Mouse (Mus musculus) urinary bladder, postnatal 4 days (tissue): ENCODE measurements at regions not wholly inside any gene's neighbourhood (a gene's known extent, or its start where the extent isn't known, plus 50 kb on each side); places are given as distances from the start of the nearest gene placed in this dataset.

Source experiments
- DNase-seq, 2 experiments: peaks; one replicate each; pipeline ENCODE4 v3.0.0; 2021 to 2022; ENCODE audit warnings: low spot score in 2 of 2

DNA sequence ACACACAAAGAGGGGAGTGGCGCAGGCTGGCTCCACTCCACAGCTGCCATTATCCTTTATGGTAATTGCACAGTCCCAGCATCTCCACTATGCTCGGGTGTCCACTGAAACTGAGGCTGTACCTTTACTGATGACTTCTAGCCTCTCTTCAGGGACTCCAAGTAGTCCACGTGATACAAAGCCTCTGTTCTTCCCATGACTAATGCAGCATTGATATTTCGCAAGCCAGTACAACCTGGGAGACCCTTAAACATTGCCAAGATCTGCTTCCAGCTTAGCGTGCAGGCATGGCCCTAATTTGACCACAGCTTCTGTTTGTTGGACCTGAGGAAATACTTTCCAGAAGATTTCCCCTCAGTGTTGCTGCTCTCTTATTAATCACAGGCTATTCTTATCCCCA lies 215.8 kb downstream of the Galc start:
- no peak for DNase-seq

DNA sequence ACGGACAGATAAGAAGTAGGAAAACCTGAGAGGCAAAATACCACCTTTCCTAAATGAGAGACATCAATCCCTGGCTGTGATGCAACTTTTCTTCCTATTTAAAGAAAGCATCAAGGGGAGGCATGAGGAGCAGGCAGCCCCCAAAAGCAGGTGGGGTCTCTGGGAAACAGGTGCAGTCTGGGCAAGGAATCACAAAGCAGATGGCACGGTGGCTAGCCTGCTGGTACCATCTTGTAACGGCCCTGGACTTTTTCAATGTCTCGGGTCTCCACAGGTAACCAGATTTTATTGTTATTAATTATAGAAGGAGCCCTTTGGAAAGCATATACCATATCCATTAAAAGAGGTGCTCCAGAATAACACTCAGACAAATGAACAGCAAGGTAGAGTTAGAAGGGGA lies 219.6 kb downstream of the Galc start:
- DNase-seq = no peak

DNA sequence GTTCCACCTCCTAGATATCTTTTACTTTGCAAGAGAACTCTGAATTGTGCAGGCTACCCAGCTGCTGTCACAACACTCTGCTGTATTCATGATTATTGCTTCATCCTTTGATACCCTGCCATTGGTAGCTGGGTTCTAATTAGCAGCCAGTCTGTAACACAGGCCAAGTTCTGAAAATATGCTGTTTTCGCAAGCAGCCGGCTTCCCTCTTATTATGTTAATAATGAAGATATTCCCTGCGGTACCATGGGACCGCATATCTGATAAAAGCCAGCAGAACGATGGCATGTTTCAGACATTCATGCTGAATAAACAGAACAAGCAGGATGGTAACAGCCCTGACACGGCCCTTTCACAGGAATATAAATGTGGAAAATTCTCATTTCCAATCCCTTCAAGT lies 235.6 kb downstream of the Galc start:
- DNase-seq = no peak

DNA sequence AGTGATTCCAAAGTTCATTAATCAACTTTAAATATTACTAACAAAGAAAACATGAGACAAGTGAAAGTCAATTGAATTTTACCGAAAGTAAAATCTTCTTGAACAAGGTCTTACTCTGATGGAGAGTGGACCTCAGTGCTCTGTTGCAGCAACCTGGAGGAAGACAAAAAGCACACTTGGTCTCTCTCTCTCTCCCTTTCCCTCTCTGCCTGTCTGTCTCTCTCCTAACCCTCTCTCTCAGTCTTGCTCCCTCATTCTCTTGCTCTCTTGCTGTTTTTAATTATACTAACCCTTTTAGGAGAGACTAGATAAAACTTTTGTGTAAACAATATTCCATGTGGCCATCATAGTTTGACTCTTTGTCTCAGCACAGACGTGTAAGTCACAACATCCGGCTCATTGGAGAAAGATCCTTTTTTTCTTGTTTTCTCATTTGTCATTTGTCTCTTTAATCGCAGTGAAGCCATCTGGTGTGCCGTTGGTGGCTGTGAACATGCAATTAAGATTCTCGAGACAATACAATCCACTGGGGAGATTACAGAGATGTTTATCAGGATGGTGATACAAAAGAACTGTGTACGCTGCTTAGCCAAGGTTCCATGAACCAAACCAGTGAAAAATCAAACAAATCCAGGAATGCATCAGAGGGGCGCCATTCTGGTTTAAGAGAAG lies 244.5 kb downstream of the Galc start:
- no peak for DNase-seq

DNA sequence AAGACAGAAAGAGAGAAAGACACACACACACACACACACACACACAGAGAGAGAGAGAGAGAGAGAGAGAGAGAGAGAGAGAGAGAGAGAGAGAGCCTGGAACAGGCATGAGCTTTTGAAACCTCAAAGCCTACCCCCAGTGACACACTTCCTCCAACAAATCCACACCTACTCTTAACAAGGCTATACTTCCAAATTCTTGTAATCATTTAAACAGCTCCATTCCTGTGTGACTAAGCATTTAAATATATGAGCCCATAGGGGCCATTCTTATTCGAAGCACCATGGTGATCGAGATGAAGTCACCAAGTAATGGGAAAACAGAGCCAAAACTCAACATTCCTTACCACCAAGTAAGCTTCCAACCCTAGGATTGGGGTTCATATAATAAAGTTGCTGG lies 250.1 kb downstream of the Galc start:
- no peak for DNase-seq

DNA sequence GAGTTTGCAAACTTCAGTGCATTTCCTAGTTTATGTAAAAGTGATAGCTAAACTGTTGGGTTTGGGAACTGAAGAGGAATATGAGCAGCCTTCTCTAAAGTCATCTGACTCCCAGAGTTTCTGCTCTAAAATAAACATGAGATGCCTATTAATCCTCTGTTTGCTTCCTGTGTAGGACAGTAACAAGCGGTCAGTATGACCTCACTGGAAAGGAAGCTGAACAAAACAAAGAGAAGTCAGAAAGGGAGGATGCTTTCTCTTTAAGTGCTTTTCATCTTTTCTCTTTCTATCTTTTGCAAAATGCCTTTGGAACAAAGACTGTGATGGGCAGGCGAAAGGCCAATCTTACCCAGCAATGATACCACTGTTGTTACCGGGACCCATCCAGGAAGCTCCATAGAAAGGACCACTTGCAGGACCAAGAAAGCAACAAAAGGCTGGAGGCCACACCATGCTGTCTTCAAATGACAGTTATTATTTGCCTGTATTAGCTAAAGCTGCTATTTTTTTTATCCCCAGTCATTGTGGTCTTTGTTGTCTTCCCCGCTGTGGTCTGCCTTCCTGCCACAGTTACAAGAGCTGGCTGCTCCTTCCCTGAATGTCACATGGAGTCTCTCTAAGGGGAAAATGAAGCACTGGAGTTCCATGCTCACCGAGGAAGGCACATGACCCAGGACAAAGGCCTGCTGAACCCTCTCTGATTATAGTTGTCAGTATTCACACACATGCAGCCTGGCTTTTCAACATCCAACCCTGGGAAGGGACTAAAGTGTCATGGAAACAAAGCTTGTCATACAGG lies 253.4 kb downstream of the Galc start:
- DNase-seq = no peak

DNA sequence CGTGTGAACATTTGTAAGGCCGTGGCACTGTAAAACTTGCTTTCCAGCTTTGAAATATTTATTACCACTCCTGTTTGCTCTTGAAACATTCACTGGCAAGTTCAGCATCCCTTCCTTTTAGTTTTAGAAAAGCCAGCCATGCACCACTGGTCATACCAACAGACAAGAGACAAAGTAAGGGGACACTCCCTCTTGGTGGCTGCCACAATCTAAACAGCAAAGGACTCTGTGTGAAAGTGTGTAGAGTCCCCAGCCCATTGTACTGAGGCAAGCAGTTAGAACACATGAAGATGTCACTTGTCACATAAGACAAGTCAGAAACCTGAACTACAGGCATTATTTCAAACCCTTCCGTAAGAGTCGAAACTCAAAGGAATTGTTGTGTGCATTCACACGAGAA lies 257.0 kb downstream of the Galc start:
- no peak for DNase-seq

DNA sequence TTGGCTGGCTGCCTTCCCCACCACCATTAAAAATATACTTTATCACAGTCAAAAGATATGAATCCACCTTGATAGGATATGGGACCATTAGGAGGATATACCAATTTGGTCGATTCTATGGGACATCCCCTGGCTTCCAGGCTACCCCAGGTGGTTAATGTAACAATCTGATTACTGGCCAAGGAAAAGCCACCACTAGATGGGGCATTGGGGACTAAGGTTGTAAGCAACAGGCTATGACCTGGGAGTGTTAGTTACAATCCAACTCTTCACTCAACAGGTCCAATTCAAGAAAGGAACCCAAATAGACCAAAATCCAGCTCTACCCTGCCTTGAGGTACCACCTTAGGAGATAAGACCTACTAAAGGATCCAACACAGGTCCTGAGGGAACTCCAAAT lies 264.4 kb downstream of the Galc start:
- DNase-seq = no peak

DNA sequence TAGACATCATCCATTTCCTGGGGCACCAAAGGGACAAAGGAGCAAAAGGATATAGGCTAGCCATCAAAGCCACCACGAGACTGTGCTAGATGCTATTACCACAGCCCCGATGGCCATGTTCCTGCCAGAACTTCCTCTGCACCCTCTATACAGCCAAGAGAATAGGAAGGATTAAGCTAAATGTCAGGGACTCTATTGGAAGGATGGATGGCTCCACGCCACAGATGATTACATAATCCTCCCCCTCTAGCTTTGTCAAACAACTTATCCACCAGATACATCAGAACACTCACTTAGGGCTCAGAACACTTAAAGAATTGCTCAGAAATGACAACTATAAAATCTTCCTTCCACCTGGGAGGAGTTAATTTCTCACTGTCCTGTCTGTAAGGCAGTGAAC lies 265.3 kb downstream of the Galc start:
- DNase-seq = no peak

DNA sequence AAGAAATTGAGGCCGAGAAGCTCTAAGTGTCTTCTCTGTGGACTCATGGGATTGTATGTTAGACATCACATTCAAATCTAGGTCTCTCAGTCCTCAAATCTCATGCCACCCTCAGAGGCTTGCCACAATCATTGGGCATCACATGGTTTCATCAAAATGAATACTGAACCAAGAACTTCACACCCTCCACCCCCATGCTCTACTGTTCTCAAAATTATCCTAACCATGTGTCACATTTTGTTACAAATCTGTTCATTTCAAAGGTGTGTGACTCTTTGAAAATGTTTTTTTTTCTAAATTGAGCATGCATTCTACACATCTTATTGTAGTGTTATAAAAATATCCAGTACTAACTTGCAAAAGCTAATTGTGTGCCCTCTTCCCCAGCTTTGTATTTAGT lies 275.9 kb downstream of the Galc start:
- DNase-seq = no peak

DNA sequence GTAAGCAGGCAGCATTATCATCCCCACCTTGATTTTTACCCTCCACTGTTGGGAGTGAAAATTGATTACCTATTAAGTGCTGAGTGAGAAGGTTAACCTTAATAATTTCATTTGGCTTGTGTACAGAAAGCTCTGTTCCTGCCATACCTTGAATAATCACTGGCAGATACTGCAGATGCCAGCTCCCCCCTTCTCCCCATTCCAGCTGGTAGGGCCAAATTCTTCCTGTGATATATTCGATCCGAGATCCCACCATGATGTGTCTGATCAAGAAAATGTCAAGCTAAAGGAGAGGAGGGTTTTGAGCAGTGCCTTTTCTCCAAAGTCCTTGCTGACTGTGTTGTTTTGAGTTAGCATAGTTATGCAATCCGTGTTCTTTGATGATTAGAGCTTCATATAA lies 280.6 kb downstream of the Galc start:
- no peak for DNase-seq

DNA sequence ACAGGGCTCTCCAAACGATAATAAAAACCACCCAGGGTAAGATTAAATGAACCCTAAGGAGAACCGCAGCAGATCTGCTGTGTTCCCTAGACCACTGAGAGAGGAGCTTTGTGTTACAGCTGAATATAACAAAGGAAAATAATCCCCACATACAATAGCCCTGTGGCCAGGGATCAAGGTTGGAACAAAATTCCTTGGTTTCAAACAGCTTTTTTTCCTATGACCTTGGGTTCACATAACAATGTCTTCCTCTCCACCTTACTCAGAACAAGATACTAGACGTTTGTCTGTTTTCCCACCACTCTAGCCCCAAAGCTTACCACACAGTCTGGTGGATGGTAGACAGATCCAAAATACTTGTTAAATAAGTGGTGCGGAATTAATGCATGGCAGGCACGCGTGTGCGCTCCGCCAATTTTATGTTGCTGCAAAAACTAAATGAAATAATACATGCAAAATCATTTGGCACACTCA lies 281.0 kb downstream of the Galc start:
- DNase-seq = no peak

DNA sequence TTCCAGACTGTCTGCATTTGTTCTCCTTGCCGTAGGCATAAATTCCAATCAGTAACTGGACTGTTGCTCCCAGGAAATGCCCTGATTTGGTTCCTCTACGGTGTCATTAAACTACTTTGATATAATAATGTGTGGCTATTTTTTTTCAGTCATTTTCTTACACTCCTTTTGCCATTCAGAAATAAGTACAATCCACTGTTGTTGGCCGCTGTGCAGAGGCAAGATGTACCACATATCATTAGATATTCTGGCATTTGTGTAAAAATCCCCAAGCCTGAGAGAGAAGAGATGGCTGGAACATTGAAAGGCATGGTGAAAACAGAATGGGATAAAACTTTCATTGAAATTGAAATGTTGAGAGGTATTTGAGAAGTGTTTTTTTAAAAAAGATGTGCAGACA lies 281.6 kb downstream of the Galc start:
- no peak for DNase-seq

DNA sequence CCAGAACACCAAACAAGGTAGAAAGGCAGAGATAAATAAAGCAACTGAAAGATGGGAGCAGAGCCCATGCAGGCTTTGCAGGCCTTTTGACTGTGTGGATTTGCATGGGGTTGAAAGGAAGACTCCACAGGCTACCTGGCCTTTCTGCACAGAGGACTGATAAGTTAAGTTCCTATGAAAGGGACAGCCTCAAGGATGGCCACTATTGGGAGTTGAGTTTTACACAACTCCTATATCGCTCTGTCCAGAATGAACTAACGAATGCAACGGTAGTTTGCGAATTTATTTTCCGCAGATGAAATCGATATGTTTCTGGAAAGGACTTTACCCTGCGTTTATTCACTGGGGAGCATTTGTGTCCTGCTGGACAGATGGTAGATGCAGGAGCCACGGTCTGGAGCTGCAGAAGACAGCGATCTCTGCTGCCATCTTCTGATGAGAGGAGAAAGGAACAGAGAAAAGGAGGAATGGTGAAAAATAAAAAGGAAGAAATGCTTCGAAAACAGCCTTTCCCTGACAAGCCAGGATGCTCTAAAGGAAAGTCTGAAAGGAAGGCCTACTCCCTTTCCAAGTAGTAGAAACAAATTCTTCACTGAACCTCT lies 285.2 kb downstream of the Galc start:
- no peak for DNase-seq

DNA sequence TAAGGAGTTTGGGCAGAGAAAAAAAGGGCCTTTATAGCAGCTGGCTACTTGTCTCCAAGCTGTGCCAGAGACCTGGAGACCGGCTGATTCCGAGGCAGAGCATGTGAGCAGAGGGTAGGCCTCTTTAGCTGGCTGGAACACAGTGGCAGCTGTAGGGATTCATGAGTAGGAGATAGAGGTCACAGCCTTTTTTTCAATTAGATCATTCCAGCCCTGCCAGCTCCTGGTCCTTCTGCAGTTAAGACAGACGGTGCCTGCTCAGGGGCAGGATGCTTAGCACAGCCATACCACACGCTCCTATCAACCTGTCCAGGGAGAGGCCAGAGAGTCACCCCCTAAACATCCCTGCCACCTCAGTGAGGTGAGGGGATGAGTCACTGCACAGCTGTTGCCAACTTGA lies 302.1 kb downstream of the Galc start:
- DNase-seq = no peak

DNA sequence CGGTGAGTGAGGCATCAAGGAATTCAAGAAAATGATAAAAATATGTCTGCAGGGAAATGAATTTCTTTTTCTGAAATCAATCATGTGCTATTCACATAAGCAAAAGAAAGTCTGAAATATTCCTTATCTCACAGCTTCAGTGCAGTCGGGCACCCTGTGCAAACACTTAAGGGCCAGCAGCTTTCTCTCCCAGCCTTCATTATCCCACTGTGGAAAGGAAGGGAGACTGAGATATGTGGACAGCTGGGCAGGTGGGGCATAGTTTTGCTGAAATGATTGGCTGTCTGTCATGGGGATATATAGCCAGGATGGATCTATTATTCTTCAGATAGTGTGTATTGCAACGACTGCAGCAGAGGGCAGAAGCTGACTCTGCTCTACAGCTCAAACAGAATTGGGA lies 305.9 kb downstream of the Galc start:
- DNase-seq = no peak

DNA sequence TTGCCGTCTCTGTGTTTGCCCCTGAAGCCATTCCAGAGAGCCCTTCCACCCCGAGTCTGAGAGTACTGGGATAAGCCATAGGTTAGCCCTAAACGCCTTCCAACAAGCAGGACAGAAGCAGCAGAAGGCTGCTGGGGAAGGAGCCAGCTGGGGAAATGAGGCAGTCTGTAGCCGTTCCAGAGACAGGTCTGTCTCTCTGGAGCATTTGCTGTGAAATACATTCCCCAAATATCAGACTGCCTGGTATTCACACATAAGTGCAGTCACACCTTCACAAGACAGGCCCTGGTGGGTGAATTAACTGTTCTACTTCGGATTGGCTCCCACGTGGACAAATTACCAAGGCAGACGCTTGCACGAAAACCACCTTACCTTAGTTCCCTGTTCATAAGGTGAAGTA lies 307.1 kb downstream of the Galc start:
- DNase-seq = no peak

DNA sequence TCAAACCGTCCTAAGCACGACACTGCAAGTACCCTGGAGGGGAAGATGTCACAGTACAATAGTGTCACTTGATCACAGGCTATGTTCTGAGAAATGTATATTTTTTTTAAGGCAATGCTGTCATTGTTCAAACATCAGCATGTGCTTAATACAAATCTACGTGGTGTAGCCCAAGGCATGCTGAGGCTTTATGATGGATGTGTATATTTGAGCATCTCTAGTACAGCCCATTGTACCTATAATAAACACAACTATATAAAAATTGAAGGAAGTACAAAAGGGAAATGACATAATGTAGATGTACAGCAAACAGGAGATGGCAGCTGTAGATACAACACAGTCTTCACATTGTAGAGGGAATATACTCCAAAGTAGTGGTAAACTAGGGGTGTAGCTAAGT lies 309.2 kb downstream of the Galc start:
- no peak for DNase-seq

DNA sequence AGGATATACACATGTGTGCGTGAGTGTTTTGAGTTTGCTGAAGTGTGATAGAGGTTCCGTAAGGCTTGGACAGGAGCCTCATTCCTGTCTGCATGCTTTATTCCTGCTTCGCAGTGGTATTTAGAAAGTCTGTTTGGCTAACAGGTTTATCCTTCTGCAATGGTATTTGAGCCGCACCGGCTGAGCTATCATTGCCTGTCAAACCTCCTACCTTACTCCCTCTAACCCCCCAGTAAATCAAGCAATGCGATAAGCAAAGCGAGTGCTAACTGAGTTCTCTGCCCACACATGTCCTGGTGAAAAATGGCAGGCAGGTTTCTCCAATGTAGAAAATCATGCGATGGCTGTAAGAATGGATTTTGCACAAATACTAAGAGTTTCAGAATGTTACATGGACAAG lies 311.8 kb downstream of the Galc start:
- DNase-seq = no peak

DNA sequence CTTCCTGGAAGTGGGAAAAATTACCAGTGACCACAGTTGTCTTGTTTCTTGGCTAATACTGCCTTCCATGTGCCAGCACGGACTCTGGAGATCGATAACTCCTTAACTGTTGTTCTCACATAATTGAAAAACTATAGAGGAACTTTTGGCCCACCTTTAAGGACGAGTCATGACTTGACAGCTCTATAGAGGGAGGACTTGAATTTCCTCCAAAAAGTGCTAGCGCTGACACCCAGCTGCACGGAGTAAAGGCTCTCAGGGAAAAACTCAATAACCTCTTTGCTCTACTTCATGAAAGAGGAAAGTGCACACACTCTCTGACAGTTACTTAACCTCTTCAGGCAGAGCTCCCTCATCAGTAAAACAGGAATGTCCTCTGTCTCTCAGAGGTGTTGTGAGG lies 320.9 kb downstream of the Galc start:
- DNase-seq = no peak

DNA sequence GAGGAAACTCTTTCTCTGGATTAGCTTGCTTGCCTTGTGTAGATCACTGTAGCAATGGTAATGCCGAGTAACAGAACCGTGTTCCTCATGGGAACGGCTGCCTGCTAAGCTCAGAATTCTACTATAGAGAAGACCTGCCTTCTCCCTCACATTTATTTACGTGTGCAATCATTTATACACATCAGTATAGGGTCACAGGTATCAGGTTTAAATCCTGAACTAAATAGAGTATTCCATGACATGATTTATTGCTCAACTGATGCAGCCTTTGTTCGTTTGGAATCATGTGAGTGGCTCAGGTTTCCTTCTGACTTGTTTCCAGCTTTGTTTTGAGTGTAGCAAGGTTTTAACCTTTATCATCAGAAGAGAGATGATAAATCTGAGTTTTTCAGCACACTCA lies 329.4 kb downstream of the Galc start:
- DNase-seq = no peak

DNA sequence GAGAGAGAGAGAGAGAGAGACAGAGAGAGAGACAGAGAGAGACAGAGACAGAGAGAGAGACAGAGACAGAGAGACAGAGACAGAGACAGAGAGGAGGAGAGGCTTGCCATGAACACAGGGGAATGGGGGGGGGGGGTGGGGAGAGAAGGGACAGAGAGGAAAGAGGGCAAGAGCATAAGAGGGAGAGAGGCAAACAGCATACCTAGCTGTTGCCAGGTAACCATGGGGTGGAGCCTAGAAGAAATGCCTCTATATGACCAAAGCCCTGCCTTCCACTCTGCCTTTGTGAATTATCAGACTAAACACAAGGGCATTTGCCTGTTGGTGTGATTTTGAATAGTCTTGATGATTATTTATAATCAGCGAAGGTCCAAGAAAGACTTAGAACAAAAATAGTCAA lies 332.2 kb downstream of the Galc start:
- DNase-seq = no peak
